Mouse (Mus musculus): Measurements from ENCODE around the gene Kif3c.

- TF ChIP-seq ZC3H11A (IDR thresholded peaks at IDR 0.05; ENCODE audit: borderline replicate concordance, low read depth, low read length) (no peak), MAFK (IDR thresholded peaks at IDR 0.05; ENCODE audit: insufficient read depth, low read depth, low read length) (no peak), ZNF384 (IDR thresholded peaks at IDR 0.05; ENCODE audit: low read depth, low read length) (no peak), CHD2 (IDR thresholded peaks at IDR 0.05; ENCODE audit: low read depth, low read length) (no peak)
Observed at GRCm38 (mm10) chr12:3360043-3360442, 4.9 kb upstream of the Kif3c start.

Data from ES-E14 (cell line).